Mouse (Mus musculus) v-Abl transformed pro-B cells (cell line): ENCODE results near the gene Zfp981.
"Not testable (repeated sequence)": the region's sequence is repeated elsewhere in the genome, so short reads cannot be mapped to it uniquely, and the experiment has no call there.

ENCODE experiments used
- in situ Hi-C, 2 experiments: fragments of 400-800 bp; cut with MboI; formaldehyde crosslinking; loops; one replicate each; pipeline ENCODE4 v1.15.1; 2025; ENCODE audit not compliant: unreplicated experiment in 2 of 2

Zfp981 gene

GRCm38 (mm10) chr4:146501727-146502126, at the start of gene Zfp981:
TSS of gene Zfp981 (plus strand) at chr4:146502027.
- in situ Hi-C loops = not testable (repeated sequence)

GRCm38 (mm10) chr4:146452576-146452975, 49.3 kb upstream of the Zfp981 start:
- in situ Hi-C loops = not testable (repeated sequence)

DNA sequence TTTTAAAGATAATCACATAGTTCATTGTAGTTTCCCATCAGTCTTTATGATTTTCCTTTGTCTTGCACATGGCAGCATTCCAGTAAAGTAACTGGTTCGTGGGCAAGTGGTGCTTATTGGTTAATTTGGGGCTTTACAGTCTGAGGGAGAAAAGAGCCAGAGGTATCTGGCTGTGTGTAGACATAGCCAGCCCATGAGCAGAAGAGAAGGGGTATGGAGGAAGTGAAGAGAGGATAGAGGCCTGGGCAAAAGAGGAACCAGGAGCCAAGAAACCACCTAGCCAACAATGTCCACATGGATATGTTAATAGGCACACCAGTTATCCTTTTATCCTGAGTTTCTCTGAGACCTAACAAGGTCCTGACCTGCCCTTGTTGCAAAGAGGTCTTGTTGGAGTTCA, 47.7 kb upstream of the Zfp981 start:
- in situ Hi-C loops = not testable (repeated sequence)

DNA sequence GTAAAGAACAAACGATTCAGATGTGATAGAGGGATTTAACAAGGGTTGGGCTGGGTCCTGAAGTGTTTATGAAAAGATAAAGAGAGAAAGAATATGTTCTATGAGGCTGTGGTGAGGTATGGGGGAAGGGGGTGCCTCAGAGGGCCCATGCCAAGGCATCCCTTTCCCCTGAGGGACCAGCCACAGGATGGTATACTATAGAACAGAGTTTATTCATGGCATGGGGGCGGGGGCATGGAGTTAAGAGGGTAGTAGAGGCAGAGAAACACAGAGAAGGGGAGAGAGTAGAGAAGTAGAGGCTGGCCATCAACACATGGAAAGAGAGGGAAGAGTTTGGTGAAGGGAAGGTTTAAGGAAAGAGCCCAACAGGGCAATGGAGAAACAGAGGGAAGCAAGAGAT, 46.9 kb upstream of the Zfp981 start:
- in situ Hi-C loops = no loop called here

- in situ Hi-C loops = no loop called here
Observed at GRCm38 (mm10) chr4:146455321-146455721, 46.5 kb upstream of the Zfp981 start.

GRCm38 (mm10) chr4:146456061-146456726, 45.6 kb upstream of the Zfp981 start:
- in situ Hi-C loops = no loop called here

- in situ Hi-C loops = no loop called here
Observed at GRCm38 (mm10) chr4:146457126-146457525, 44.7 kb upstream of the Zfp981 start.

DNA sequence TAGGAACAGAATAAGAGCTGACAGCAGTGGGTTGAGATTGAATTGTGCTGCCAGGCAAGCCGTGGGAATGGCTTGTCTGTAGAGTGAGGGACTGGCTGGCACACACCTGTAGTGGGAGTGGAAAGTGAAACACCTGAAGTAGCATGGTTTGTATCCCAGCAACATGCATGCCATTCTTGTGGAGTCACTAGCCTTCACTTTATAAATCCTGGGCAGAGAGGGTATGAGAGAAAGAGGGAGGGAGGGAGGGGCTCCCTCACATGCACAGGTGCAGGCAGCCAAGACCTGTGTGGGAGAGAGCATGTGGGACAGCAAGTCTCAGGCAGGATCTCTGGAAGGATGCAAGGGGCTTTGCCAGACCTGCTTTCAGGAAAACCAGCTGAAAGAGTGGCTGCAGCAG, 44.1 kb upstream of the Zfp981 start:
- in situ Hi-C loops = no loop called here

GRCm38 (mm10) chr4:146459822-146460221, 42.0 kb upstream of the Zfp981 start:
- in situ Hi-C loops = not testable (repeated sequence)

- in situ Hi-C loops = not testable (repeated sequence)
Observed at GRCm38 (mm10) chr4:146460685-146461084, 41.1 kb upstream of the Zfp981 start.

- in situ Hi-C loops = not testable (repeated sequence)
Observed at GRCm38 (mm10) chr4:146463649-146464351, 38.0 kb upstream of the Zfp981 start.

DNA sequence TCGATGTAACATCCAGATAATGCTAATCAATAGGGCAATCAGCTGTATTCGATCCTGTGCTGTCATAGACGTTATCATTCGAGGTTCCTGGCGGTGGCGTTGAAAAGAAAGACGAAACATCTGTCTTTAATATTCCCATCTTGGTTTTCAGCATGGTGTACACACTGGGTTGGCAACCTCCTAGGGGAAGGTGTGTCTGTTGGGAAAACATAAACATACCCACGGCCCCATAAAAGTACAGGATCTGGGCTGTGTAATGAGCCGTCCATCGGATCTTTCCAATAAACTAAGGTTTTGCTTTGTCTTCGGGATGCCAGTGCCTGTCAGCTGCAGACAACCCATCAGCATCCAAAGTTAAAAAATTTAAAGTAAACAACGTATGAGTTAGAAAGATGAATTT, 31.8 kb upstream of the Zfp981 start:
- in situ Hi-C loops = not testable (repeated sequence)

- in situ Hi-C loops = not testable (repeated sequence)
Observed at GRCm38 (mm10) chr4:146474181-146474580, 27.6 kb upstream of the Zfp981 start.

GRCm38 (mm10) chr4:146474716-146475676, 26.8 kb upstream of the Zfp981 start:
- in situ Hi-C loops = not testable (repeated sequence)

DNA sequence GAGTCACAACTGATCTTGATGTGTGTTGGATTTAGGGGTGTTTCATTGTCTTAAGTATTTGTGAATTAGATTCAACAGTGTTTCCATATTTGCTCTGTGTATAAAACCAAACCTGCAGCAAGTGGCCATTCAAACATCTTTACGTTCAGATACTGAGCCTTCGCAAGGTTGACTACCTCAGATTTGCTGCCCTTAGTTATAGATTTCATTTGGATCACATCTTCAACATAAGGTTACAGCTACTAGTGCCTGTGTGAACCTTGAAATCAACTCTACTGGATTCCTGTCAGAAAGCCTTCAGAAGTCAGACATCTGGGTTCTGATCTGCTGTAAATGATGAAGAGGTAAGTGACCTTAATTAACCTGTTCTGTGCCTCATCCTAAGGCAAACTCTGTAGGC, 25.6 kb upstream of the Zfp981 start:
- in situ Hi-C loops = not testable (repeated sequence)

- in situ Hi-C loops = not testable (repeated sequence)
Observed at GRCm38 (mm10) chr4:146476959-146477358, 24.9 kb upstream of the Zfp981 start.

- in situ Hi-C loops = not testable (repeated sequence)
Observed at GRCm38 (mm10) chr4:146480376-146481096, 21.3 kb upstream of the Zfp981 start.

DNA sequence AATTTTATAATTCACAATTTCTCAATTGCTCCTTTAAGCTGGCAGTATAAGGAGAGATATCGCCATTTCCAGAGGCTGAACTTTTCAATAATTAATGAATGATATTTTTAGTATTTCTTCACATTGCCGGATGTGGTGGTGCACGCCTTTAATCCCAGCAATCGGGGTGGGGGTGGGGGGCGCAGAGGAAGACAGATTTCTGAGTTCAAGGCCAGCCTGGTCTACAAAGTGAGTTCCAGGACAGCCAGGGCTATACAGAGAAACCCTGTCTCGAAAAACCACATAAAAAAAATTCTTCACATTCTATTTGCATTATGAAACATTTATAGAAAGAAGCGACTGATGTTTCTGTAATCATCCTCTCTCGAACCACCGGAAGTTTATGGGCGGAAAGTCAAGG, 19.3 kb upstream of the Zfp981 start:
- in situ Hi-C loops = not testable (repeated sequence)

DNA sequence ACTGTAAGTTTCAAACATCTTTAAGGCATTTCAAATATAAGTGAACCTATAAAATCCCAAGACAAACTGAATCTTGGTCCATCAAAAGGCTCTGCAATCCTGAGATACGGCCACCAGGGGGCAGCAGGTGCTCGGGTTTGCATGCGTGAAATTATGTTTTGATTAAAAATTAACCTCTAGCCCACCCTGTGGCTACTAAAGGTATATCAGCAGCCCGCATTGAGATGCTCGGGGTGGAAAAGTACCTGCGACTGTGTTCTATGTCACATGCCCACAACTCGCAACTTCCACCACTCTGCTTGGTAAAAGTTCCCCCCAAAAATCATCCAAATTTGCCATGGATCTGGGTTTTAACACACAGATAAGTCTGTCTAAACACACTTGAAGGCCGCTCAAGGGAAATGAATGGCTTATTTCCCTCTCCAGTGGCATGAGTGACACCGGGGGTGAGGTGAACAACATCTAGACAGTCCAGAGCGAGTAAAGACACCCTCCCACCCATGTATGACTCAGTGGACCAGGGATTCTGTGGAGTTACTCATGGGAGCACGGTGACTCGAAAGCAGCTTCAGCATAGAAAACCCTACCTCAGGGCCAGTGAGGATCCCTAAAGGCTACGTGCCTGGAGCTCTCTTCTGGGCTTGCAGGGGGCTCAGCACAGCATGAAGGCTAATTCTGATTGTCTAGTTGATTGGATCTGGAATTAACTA, 18.1 kb upstream of the Zfp981 start:
- in situ Hi-C loops = not testable (repeated sequence)

DNA sequence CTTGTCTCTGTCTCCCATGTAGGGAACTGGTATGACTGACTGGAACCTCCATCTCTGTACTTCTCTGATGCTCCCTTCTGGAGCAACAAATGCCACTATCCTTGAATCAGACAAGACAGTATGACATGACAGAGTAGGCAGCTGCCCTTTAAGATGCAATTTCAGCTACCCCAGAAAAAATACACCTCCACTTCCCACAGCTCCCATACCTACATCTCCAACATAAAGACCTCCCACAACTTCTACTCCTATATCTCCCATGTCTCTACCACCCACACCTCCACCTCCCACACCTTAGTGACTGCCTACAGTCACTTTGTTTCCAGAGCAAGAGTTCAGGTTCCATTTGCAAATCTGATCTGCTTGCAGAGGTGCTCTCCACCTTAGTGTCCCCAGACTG, 17.2 kb upstream of the Zfp981 start:
- in situ Hi-C loops = not testable (repeated sequence)
